Mouse (Mus musculus) liver, adult (tissue): ENCODE measurements around the gene Dnajb3.

Experiments used
- GATA4 ChIP-seq: IDR thresholded peaks from 2 replicates; pipeline ENCODE4 v1.6.1; 2014; ENCODE audit warnings: mild to moderate bottlenecking, low read length; ENCODE audit not compliant: insufficient replicate concordance

The Dnajb3 gene

DNA sequence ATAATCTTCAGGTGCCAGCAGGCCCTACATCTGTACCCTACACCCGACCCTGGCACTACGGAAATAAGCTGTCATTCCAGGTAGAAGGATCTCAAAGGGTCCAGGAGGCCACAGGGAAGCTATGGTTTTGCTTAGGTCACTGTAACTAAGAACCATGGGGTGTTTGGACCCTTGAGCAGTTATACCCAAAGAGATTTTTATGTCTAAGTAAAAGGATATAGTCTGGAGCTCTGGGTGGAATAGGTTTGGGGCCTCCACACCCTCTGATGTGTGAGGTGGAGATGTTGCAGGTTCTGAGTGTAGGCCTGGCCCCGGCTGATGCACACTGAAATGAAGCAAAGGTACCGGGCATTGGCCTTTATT lies 28.6 kb upstream of the Dnajb3 start:
- TF ChIP-seq GATA4, result no peak

DNA sequence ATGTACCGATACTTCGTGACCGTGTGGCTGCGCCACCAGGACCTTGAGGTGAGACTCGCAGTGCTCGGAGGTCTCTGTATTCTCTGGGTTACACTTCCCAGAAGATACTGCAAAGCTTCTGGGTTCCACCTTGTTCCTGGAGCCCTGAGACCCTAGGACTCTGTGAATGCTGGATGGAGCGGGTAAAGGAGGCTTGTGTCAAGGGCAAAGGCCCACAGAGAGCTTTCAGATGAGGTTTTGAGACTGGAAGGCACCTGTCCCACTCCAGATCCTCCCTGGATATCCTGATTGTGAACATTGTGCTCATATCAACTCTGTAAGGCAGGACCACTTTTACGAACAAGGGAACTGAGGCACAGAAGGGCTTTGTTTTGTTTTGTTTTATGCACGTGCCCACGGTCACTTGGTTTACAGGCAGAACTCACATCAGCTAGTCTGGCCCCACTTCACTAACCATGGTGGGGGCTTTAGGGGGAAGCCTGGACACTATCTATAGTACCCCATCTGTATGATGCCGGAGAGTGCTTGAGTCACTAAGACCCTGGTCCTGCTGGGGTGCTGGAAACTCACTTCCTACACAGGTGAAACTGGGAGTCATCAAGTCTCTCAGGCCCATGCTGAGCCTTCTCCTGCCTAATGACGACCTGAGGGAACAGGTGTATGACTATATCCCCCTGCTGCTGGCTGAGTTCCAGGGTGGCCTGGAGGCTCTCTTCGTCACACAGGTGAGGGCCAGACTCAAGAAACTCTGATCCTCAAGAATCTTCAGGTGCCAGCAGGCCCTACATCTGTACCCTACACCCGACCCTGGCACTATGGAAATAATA lies 28.1 kb upstream of the Dnajb3 start:
- TF ChIP-seq GATA4, result no peak

DNA sequence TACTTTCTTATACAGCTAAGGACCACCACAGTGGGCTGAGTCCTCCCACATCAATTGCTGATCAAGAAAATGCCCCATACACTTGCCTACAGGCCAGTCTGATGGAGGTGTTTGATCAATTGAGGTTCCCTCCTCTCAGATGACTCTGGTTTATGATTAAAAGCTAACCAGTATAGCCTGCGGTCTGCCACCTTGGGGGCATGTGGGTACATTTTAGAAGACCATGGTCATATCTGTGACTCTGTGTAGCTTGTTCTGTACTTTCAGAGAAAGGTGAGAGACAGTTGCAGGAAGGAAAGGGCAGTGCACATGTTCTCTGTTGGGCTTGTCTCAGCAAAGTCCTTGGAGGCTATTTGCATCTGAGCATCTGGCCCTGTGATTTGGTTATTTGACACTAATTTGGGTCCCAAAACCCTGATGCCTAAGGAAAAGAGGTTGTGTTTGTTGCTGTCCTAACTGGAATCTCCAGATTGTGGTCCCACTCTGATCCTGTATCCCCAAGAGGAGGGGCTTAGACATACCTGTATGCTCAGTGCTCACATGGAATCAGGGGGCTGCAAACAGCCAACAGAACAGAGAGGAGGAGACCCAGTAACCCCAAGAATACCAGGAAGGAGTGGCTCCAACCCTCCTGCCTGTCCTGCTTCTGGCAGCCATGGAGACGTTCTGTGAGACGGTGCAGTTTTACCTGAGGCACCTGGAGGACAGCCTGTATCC lies 27.2 kb upstream of the Dnajb3 start:
- TF ChIP-seq GATA4, result no peak

DNA sequence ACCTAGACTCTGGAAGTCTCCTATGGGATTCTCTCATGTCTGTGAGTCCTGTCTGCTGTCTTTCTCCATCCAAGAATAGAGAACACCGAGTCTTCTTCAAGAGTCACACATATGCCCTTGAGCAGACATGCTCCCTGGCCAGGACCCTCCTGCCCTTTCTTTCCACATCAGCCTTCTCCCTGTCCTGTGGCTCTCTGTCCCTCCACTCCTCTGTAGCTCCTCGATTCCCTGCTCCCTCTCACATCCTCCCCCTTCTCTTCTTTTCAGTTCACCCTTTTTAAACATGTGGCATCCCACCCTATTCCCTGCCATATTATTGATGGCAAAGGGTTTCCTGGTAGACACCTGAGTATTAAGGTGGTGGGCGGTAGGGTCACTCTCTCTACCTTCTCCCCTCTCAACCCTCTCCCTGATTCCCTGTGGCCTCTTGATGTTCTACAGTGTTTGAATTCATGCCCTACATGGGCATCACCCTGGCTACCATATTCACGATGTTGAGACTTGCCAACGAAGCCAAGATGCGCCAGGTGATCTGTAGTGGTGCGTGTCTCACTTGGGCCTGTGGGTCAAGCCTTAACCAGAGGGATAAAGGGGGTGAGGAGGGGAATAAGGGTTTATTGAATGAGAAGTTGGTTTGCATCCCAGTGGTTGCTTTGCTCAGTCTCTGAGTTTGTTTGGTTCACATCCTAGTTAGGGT lies 26.4 kb upstream of the Dnajb3 start:
- no peak for TF ChIP-seq GATA4

DNA sequence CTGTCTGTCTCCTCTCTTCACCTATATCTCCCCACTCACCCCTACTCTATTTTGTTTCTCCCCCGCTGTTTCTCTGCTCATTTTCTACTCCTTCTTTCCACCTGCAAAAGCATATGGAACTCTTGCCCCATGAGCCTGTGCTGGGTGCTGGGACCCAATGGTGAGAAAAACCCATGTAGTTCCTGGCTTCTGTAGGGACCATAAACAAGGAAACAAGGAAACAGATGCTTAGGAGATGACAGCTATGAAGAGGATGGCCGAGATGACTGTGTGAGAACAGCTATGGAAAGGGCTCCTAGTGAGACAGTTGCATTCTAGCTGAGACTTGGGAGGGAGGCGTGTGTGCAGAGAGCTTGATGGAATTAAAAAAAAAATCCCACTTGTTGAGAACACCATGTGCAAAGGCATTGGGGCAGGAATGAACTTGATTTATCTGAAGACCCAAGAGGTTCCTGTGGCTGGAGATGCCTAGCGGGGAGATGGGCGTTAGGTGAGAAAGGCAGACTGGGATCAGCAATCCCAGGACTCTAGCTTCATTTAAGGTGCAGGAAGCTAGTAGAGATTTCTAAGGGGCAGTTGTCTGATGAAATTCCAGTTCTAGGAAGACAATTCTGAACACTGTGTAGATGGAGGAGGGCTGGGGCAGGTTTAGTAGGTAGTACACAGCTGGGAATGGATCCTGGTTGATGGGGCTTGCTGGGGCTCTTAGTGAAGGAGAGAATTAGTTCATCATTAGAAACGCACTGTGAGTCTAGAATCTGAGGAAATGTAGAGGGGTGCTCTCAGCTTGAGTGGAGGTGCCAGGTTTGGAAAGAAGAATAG lies 25.6 kb upstream of the Dnajb3 start:
- TF ChIP-seq GATA4, result no peak

DNA sequence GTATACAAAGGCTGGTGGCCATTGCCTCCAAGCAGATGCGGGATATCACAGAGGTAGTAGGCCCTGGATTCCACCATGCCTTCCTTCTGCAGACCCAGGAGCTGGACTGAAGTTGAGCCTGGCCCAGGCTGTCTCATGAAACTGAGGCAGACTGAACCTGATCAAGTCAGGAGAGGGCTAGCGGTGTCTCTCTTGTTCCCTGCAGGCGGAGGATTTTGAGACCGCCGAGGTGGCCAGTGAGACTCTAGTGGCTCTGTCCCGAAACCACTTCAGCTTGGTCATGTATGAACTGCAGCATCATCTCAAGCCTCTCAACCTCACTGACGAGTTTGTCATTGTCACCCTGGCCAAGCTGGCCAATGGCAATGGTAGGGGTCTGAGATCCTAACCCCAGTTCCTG lies 24.8 kb upstream of the Dnajb3 start:
- TF ChIP-seq GATA4, result no peak

DNA sequence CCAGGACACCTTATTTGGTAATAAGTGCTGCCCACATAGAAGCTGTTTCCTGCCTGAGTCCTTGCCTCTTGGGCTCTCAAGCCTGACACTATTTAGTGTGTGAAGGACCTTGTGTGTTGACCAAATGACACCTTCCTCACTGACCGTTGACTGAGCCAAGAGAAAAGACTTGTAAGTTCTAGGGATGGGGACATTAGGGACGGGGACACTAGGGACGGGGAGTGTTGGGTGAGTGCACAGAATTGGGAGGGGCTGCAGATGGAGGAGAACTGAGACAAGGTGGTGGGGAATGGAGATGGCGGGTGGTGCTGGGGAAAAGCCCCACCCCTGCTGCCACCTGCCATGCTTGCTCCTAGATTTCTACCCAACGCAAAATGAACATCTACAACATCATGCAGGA lies 24.4 kb upstream of the Dnajb3 start:
- TF ChIP-seq GATA4, result no peak

DNA sequence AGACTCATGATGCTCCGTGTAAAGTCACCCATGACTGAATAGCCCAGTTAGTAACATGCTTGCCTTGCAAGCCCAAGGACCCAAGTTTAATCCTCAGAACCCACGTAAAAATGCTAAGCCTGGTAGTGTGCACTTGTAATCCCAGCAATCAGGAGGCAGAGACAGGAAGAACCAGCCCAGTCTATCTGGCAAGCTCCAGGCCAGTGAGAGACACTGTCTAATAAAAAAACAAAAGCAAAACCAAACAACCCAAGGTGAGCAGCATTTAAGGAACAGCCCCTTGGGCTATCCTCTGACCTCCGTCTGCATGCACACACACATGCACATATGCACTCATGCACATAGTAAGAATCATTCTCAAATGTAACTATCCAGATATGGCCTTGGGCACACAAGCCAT lies 24.0 kb upstream of the Dnajb3 start:
- no peak for TF ChIP-seq GATA4

DNA sequence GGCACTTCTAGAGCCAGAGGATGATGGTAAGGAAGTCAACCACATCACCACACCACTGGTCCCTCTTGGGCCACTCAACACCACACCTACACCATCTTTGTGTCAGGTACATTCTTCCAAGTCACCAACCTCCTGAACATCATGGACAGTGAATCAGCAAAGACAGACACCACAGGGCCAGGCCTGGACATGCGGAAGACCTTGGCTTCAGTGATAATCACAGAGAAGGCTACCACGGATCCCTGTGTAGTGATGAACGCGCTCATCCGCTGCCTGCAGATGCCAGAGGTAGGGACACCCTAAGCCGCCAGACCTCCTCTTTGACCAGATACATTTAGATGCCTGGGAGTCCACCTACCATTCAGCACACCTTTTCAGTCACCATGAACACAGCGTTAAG lies 22.5 kb upstream of the Dnajb3 start:
- no peak for TF ChIP-seq GATA4

DNA sequence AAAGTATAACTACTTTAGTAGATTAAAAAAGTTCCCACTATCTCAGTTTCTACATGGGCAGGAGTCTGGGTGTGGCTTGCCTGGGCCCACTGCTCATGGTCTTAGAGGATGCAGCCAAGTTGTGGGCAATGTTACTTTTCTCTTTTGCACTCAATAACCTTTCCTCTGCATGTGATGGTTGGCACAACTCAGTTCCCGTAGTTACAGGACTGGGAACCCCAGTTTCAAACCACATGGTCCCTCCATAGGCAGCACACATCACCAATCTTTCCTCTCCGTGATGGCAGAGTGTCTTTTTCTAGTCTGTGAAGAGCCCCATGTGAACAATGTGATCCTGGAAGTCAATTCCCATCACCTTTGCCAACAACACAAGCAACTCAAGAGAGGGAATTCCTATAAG lies 21.9 kb upstream of the Dnajb3 start:
- no peak for TF ChIP-seq GATA4

DNA sequence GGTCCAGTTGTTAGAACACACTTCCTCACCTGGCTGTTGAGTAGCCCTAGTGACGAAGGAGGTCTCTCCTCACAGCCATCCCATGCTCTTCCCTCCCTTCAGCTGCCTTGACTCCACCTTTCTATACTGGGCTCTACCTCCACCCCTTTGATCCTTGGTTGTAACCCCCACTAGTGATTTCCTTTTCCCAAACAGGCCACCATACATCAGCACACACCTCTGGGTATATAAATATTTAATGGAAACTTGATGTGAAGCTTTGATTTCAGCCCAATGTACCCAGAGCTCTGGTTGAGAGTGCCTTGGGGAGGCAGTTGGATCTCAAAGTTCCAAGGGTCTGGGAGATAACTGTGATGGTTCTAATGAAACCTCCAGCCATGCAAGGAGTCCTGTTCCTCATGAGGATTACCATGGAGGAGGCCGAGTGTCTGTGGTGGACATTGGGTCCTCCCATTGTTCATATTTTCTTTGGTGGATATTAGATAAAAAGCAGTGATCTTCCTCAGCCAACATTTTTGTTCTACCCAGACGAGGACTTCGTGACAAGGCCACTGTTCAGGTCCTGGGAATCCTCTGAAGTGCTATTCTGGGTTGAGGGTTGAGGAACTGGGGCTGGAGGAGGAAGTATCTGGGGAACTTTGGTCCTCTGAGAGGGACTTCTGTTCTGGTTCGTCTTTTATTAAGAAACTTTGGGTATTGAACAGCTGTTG lies 21.2 kb upstream of the Dnajb3 start, which contains the start of gene Mroh2a:
Gene Mroh2a (plus strand): TSS at position 317 of the 710 bp plus-strand sequence.
- no peak for TF ChIP-seq GATA4

DNA sequence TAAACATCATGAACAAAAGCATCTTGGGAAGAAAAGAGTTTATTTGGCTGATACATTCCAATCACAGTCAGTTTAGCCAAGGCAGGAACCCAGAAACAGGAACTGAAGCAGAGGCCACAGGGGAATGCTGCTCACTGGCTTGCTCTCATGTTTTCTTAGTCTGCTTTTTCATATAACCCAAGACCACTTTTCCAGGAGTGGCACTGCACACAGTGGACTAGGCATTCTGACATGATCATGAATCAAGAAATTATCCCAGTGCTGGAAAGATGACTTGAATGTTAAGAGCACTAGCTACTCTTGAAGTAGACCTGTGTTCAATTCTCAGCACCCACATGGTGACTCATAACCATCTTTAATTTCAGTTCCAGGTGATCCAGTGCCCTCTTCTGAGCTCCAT lies 20.2 kb upstream of the Dnajb3 start:
- TF ChIP-seq GATA4, result no peak

DNA sequence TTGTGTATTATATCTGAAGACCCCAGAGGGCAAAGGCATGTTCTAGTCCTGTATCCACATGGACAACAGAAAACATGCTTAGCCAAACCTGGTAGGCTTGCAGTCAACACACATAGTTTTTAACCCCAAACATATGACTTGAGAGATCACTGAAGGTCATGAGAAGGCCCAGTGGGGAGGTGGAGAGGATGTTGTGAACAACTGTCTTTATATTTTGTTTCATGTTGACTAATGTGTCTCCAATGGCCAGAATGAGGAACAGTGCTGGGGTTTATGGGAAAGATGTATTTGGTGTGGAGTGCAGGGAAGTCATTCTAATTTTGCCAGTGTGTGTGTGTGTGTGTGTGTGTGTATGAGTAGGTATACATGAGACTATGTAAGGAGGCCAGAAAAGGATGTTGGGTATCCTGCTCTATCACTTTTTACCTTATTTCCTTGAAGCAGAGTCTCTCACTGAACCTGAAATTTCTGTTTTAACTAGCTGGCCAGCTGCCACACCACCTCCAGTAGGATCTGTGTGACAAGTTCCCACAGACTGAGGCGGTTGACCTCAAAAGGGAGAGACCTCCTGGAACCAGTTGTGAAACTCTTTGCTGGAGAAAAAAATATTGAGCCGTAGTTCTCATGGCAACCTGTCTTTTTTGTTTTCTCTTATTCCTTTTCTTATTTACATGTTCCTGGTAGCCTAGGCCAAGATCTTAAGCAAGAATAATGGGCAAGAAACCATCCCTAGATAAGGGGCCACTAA lies 18.6 kb upstream of the Dnajb3 start:
- no peak for TF ChIP-seq GATA4

DNA sequence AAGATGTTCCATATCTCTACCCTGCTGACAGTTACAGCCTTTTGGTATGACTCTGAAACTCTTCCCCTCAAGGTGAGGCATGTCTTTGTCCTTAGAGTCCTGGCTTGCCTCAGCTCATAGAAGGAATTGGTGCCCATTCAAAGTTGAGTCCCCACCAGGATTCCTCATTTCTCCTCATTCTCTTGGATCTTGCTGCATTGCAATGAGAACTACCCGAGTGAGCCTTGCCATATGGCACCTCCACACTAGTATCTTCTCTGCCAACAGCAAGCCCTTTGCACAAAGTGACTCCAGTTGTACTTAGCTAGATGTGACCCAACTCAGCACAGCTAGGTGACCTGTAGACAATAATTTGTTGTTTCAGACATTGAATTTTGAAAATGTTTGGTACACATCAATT lies 18.0 kb upstream of the Dnajb3 start:
- no peak for TF ChIP-seq GATA4

DNA sequence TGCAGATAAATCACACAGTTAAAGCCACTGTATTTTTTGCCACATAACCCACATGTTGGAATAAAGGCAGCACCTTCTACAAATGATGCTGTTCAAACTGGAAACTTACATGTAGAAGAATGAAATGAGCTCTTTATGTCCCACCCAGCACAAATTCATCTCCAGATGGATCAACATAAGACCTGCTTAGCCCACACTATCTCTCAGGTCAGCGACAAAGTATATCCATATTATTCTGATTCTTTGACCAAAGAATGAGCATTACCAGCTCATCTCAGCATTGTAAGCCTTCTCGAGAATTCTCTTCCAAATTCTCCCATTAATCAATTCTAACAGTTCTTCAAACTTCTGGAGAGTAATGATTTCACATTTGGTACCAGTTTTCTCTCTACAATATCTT lies 16.6 kb upstream of the Dnajb3 start:
- no peak for TF ChIP-seq GATA4
